Mouse (Mus musculus): ENCODE measurements around the gene Mrnip. TPM values are rescaled to one million over a fixed set of nuclear protein-coding genes. Genes with fewer than 3 reads are reported as not detected.

The Mrnip gene
- polyA plus RNA-seq, 1 experiment from 2014 or later: 7.0 TPM

GRCm38 (mm10) chr11:50134136-50134859, 39.9 kb upstream of the Mrnip start:
- Histone ChIP-seq H3K27me3 (replicated peaks; ENCODE audit: control insufficient read depth, insufficient read depth, low read length) (no peaks in the 10 kb centered on the region), H3K9me3 (ENCODE audit: control insufficient read depth) (no peaks in the 10 kb centered on the region), H3K9ac (ENCODE audit: low read depth, low read length) (no peak overlapping the region), H3K27ac (ENCODE audit: low read depth, low read length) (peak overlapping the region; percentile 41; the same call in 1 of the 2 replicates), H3K4me2 (replicated peaks; ENCODE audit: low read depth) (no peak overlapping the region), H3K36me3 (ENCODE audit: control insufficient read depth, insufficient read depth) (peaks cover 27% of the 10 kb centered on the region), H3K4me1 (replicated peaks; ENCODE audit: control insufficient read depth, insufficient read depth, low read length) (peaks cover 3% of the 10 kb centered on the region; the same call in 1 of the 2 replicates), H3K4me3 (ENCODE audit: low read depth, low read length) (no peak overlapping the region)
- WGBS: 49% methylated on average over 10 of the region's 10 CpGs
- no peak for ATAC-seq
- TF ChIP-seq CTCF (IDR thresholded peaks at IDR 0.05; ENCODE audit: low read depth): no peak

DNA sequence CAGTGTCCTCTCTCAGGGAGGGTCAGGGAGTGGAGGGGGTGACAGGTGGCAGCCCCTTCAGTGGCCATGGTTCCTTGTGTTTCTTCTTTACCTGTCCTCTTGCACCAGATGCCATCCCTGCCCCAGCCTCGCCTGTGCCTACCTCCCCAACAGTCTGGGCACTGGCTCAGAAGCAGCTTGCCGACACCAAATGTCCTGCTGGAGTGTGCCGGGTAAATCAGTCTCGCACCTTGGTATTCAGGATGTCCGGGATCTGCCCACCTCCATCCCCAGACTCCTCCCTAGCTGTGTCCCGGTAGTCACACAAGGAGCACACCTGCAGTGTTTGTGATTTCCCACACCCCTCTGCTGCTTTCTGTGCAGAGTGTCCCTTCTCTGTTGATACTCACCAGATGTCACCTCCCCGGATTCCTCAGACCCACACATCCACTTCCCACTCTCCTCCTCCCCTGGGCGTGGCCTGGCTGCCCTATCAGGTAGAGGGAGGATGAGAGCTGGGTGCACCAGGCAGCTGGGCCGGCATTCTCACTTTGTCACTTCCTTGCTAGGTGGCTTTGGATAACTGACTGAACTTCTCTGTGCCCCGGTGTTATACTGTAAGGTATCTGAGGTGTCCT, 35.9 kb upstream of the Mrnip start:
- Histone ChIP-seq H3K4me3 (ENCODE audit: low read depth, low read length) (no peak overlapping the region), H3K36me3 (ENCODE audit: control insufficient read depth, insufficient read depth) (peaks cover 65% of the 10 kb centered on the region)

DNA sequence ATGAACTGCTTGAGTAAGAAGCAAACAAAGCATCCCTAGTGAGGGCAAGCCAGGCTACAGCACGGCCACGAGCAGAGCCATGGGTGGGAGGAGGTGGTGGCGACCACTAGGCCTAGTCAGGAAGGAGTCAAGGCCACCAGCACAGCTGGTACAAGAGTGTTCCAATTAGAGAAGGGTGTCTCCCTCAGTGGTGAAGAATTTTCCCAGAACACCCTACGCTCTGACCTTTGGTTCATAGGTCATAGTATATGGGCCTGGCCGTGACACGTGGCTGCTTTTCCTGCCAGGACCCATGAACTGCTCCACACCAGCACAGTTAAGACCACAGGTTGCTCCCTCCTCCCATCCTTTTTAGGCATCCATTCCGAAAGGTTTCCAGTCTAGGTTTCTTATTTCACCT, 34.7 kb upstream of the Mrnip start:
- Histone ChIP-seq H3K27me3 (replicated peaks; ENCODE audit: control insufficient read depth, insufficient read depth, low read length) (no peaks in the 10 kb centered on the region), H3K9me3 (ENCODE audit: control insufficient read depth) (no peaks in the 10 kb centered on the region), H3K36me3 (ENCODE audit: control insufficient read depth, insufficient read depth) (peaks cover 69% of the 10 kb centered on the region), H3K4me2 (replicated peaks; ENCODE audit: low read depth) (no peak overlapping the region), H3K9ac (ENCODE audit: low read depth, low read length) (no peak overlapping the region), H3K4me1 (replicated peaks; ENCODE audit: control insufficient read depth, insufficient read depth, low read length) (no peaks in the 10 kb centered on the region), H3K27ac (ENCODE audit: low read depth, low read length) (peak overlapping the region; percentile 35; the same call in 1 of the 2 replicates), H3K4me3 (ENCODE audit: low read depth, low read length) (no peak overlapping the region)
- TF ChIP-seq CTCF (IDR thresholded peaks at IDR 0.05; ENCODE audit: low read depth): no peak
- peak; percentile 55 for ATAC-seq
- 62% methylated on average over 7 of the region's 7 CpGs for WGBS

More for the DNA sequence above, 35.9 kb upstream of the Mrnip start:
- H3K27ac ChIP-seq (ENCODE audit: low read depth, low read length): peak overlapping the region; percentile 50; the same call in 1 of the 2 replicates
- H3K9ac ChIP-seq (ENCODE audit: low read depth, low read length): no peak overlapping the region
- no peaks in the 10 kb centered on the region for H3K9me3 ChIP-seq (ENCODE audit: control insufficient read depth)
- no peak overlapping the region for H3K4me2 ChIP-seq (replicated peaks; ENCODE audit: low read depth)
- no peaks in the 10 kb centered on the region for H3K27me3 ChIP-seq (replicated peaks; ENCODE audit: control insufficient read depth, insufficient read depth, low read length)
- no peak for TF ChIP-seq CTCF (IDR thresholded peaks at IDR 0.05; ENCODE audit: low read depth)
- WGBS: 54% methylated on average over 10 of the region's 10 CpGs
- no peaks in the 10 kb centered on the region for H3K4me1 ChIP-seq (replicated peaks; ENCODE audit: control insufficient read depth, insufficient read depth, low read length)
- ATAC-seq: peak; percentile 61

DNA sequence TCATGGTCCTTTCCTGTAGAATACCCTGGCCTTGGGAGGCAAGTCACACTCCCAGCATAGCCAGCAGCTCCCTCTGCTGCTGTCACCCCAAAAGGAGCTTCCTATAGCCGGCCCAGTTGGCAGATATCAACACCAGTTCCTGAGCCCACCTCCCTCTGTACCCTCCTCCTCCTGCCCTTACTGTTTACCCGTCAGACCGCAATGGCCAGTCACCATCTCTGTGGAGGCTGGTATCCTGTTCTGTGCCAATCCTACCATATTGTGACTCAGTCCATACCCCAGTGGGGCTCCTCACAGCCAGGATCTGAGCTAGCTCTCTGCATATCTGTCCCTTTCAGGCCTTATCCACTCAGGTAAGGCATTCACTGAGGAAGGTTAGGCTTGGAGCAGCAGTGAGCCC, 28.7 kb upstream of the Mrnip start:
- H3K4me3 ChIP-seq (ENCODE audit: low read depth, low read length): no peak overlapping the region
- no peak for ATAC-seq
- no peak overlapping the region for H3K4me2 ChIP-seq (replicated peaks; ENCODE audit: low read depth)
- 86% methylated on average over 3 of the region's 3 CpGs for WGBS
- no peaks in the 10 kb centered on the region for H3K4me1 ChIP-seq (replicated peaks; ENCODE audit: control insufficient read depth, insufficient read depth, low read length)
- TF ChIP-seq CTCF (IDR thresholded peaks at IDR 0.05; ENCODE audit: low read depth): no peak
- no peak overlapping the region for H3K9ac ChIP-seq (ENCODE audit: low read depth, low read length)
- no peaks in the 10 kb centered on the region for H3K27me3 ChIP-seq (replicated peaks; ENCODE audit: control insufficient read depth, insufficient read depth, low read length)
- no peaks in the 10 kb centered on the region for H3K9me3 ChIP-seq (ENCODE audit: control insufficient read depth)
- H3K27ac ChIP-seq (ENCODE audit: low read depth, low read length): no peak overlapping the region
- H3K36me3 ChIP-seq (ENCODE audit: control insufficient read depth, insufficient read depth): peaks cover 72% of the 10 kb centered on the region

DNA sequence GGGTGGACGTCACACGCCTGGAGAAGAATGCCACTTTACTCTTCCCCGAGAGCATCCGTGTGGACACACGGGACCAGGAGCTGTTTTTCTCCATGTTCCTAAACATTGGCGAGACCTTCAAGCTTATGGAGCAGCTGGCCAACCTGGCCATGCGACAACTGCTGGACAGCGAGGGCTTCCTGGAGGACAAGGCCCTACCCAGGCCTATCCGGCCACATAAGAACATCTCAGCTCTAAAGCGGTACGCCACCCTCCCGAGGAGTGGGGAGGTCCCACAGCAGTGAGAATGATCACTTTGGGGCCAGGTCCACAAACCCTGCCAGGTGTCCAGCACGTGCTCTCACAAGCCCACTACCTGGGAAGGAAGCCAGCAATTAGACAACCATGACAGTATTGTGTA, 28.1 kb upstream of the Mrnip start:
- no peaks in the 10 kb centered on the region for H3K9me3 ChIP-seq (ENCODE audit: control insufficient read depth)
- no peak for TF ChIP-seq CTCF (IDR thresholded peaks at IDR 0.05; ENCODE audit: low read depth)
- no peaks in the 10 kb centered on the region for H3K4me1 ChIP-seq (replicated peaks; ENCODE audit: control insufficient read depth, insufficient read depth, low read length)
- no peak for ATAC-seq
- no peak overlapping the region for H3K4me3 ChIP-seq (ENCODE audit: low read depth, low read length)
- H3K9ac ChIP-seq (ENCODE audit: low read depth, low read length): no peak overlapping the region
- H3K4me2 ChIP-seq (replicated peaks; ENCODE audit: low read depth): no peak overlapping the region
- peaks cover 70% of the 10 kb centered on the region for H3K36me3 ChIP-seq (ENCODE audit: control insufficient read depth, insufficient read depth)
- WGBS: 93% methylated on average over 13 of the region's 13 CpGs
- no peak overlapping the region for H3K27ac ChIP-seq (ENCODE audit: low read depth, low read length)
- no peaks in the 10 kb centered on the region for H3K27me3 ChIP-seq (replicated peaks; ENCODE audit: control insufficient read depth, insufficient read depth, low read length)

DNA sequence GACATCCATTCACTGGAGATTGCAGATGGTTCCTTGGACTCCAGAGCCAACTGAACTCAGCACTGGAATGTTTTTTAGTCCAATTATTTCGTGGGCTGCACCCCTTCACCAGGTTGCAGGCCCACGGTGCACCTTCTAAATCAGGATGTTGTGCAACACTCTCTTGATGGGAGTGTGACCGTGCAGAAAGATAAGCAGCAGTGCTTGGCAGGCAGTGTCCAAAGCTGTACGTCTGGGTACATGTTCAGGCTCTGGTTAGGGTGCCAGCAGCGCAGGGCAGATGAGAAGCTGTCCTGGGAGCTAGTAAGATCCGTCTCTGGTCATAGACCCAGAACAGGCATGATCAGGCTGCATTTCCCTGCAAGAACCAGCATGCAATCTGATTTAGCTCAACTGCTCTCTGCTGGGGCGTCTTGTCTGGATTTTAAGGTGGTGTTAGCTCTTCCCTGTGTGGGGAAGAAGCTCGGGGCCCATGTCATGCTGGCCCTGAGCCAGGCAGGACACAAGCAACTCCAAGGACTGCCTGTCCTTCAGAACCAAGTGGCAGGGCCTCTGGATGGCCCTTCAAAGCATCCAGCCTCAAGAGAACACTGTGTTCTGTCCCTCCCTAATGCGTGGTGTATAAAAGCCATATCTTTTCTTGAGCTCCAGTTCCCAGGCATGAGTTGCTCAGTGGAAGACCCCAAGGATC, 26.8 kb upstream of the Mrnip start:
- Histone ChIP-seq H3K9ac (ENCODE audit: low read depth, low read length) (no peak overlapping the region), H3K4me2 (replicated peaks; ENCODE audit: low read depth) (no peak overlapping the region), H3K36me3 (ENCODE audit: control insufficient read depth, insufficient read depth) (peaks cover 72% of the 10 kb centered on the region), H3K9me3 (ENCODE audit: control insufficient read depth) (no peaks in the 10 kb centered on the region), H3K4me3 (ENCODE audit: low read depth, low read length) (no peak overlapping the region), H3K27me3 (replicated peaks; ENCODE audit: control insufficient read depth, insufficient read depth, low read length) (no peaks in the 10 kb centered on the region), H3K27ac (ENCODE audit: low read depth, low read length) (no peak overlapping the region; the same call in 1 of the 2 replicates), H3K4me1 (replicated peaks; ENCODE audit: control insufficient read depth, insufficient read depth, low read length) (no peaks in the 10 kb centered on the region)
- no peak for ATAC-seq
- WGBS: 71% methylated on average over 9 of the region's 9 CpGs
- TF ChIP-seq CTCF (IDR thresholded peaks at IDR 0.05; ENCODE audit: low read depth): no peak
